Mouse (Mus musculus) midbrain, postnatal 0 days (tissue): ENCODE measurements around the gene Tpcn2. TPM values are rescaled to one million over a fixed set of nuclear protein-coding genes. Genes with fewer than 3 reads are reported as not detected.

Experiments
- ATAC-seq: fragments of 200-750 bp; cut with Nextera tagmentation; 2 replicates; pipeline ENCODE4 v1.8.0; 2017; ENCODE audit warnings: moderate number of reproducible peaks, mild to moderate bottlenecking, moderate TSS enrichment, moderate library complexity; ENCODE audit not compliant: low FRiP score
- DNase-seq: peaks from one replicate; pipeline ENCODE4 v3.0.0-alpha.2; 2015; ENCODE audit warnings: low spot score
- H3K27ac ChIP-seq: fragments of 300-500 bp; sonication (generic); 2 replicates; pipeline ENCODE4 v1.5.1; 2014; ENCODE audit warnings: low read depth, mild to moderate bottlenecking, low read length, mixed read lengths
- H3K27me3 ChIP-seq: fragments of 300-500 bp; sonication (generic); 2 replicates; pipeline ENCODE4 v1.6.1; 2014; ENCODE audit warnings: low read length, control low read depth, mixed read lengths; ENCODE audit not compliant: insufficient read depth
- H3K36me3 ChIP-seq: fragments of 300-500 bp; sonication (generic); 2 replicates; pipeline ENCODE4 v1.6.1; 2014; ENCODE audit warnings: low read length, control low read depth, mixed read lengths; ENCODE audit not compliant: insufficient read depth
- H3K4me1 ChIP-seq: fragments of 300-500 bp; sonication (generic); 2 replicates; pipeline ENCODE4 v1.6.1; 2014; ENCODE audit warnings: mild to moderate bottlenecking, control low read depth, antibody characterized with exemption, low read length, mixed read lengths; ENCODE audit not compliant: insufficient read depth
- H3K4me2 ChIP-seq: fragments of 300-500 bp; sonication (generic); 2 replicates; pipeline ENCODE4 v1.6.1; 2014; ENCODE audit warnings: low read depth, mild to moderate bottlenecking, low read length, mixed read lengths; ENCODE audit not compliant: poor library complexity, severe bottlenecking
- H3K4me3 ChIP-seq: fragments of 300-500 bp; sonication (generic); 2 replicates; pipeline ENCODE4 v1.5.1; 2014; ENCODE audit warnings: low read depth, mild to moderate bottlenecking, low read length, moderate library complexity
- H3K9ac ChIP-seq: fragments of 300-500 bp; sonication (generic); replicated peaks from 2 replicates; pipeline ENCODE4 v1.6.1; 2014; ENCODE audit warnings: mild to moderate bottlenecking, low read length, moderate library complexity, mixed read lengths; ENCODE audit not compliant: poor library complexity, severe bottlenecking
- H3K9me3 ChIP-seq: fragments of 300-500 bp; sonication (generic); 2 replicates; pipeline ENCODE4 v1.6.1; 2016; ENCODE audit warnings: low read length, control low read depth
- CTCF ChIP-seq: IDR thresholded peaks from 2 replicates; pipeline ENCODE4 v1.5.1; 2016; ENCODE audit warnings: antibody characterized with exemption, mild to moderate bottlenecking
- WGBS: fragments of 180-500 bp; shearing (Covaris S2); extraction: QIAGEN DNeasy Blood & Tissue Kit; methylation state at CpG from one replicate; pipeline ENCODE4 v1.1.7; 2014; 5-methylcytosine and 5-hydroxymethylcytosine counted together
- polyA plus RNA-seq: library from polyadenylated mRNA; unstranded; fragments of >200 nt; fragmentation: Nextera tagmentation; extraction: Ambion mirVana; gene quantifications from 2 replicates; pipeline ENCODE4 v1.2.1, GENCODE M21; 2015
- total RNA-seq: library from RNA; depleted of rRNA; stranded (reverse); fragments of >200 nt; gene quantifications from 2 replicates; pipeline ENCODE4 v1.2.3, GENCODE M21; 2014

The Tpcn2 gene
- total and polyA plus RNA-seq, 2 experiments from 2014 or later: 1.5 to 2.8 TPM

DNA sequence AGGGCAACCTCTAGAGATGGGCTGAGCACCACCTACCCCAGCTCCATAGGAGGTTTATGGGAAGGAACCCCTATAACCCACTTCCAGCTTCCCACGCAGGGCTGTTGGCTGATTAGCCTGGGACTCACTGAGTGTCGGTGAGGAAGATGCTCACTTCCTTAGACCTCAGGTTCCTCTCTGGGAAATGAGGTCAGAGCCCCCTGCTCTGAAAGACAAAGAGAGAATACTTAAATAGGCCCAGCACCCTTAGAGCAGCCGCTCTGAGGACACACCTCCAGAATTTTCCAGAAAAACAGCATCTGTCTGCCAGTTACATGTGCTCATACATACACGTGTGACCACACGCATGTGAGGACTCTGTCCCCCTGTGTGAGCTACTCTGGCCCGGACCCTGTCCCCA is 77.0 kb downstream of the Tpcn2 start:
- Histone ChIP-seq H3K4me1 (peaks cover 11% of the 10 kb centered on the region), H3K4me3 (no peak overlapping the region), H3K27ac (peak overlapping the region; percentile 67), H3K27me3 (no peaks in the 10 kb centered on the region), H3K4me2 (no peak overlapping the region), H3K9me3 (no peaks in the 10 kb centered on the region), H3K36me3 (no peaks in the 10 kb centered on the region), H3K9ac (no peak overlapping the region)
- DNase-seq: no peak
- WGBS: 62% methylated on average over 6 of the region's 6 CpGs
- TF ChIP-seq CTCF: no peak
- no peak for ATAC-seq

DNA sequence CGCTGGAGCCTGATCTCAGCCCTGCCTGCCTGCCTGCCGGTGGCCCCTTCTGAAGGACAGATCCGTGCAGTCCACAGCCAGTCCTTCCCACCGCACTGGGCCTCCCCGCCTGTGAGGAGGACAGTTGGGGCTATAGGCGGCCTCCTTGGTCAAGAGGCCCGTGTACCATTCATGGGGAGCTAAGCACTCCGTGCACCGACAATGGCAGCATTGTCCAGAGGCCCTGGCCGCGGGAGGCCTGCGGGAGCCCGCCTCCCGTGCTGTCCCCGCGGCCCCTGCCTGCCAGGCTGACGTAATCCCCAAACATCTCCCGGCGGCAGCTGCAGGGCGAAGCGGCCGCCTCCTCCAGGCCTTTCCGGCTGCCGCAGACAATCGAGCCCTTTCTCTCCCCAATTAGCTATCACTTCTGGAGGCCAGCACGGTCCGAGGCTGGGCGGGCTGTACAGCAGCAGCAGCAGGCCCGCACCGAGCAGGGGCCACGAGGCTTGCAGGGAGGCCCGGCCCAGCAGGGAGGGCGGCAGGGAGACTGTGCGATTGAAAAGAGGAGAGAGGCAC is 77.7 kb downstream of the Tpcn2 start:
- Histone ChIP-seq H3K27me3 (no peaks in the 10 kb centered on the region), H3K4me1 (peaks cover 11% of the 10 kb centered on the region), H3K27ac (peak overlapping the region; percentile 67), H3K36me3 (no peaks in the 10 kb centered on the region), H3K4me3 (no peak overlapping the region), H3K4me2 (peak overlapping the region; percentile 23), H3K9me3 (no peaks in the 10 kb centered on the region), H3K9ac (peak overlapping the region; percentile 2; the same call in 1 of the 2 replicates)
- no peak for TF ChIP-seq CTCF
- WGBS: 3% methylated on average over 32 of the region's 34 CpGs
- peak; percentile 90 for ATAC-seq
- peak; percentile 82 for DNase-seq

GRCm38 (mm10) chr7:145205363-145205902 is 78.4 kb downstream of the Tpcn2 start:
- TF ChIP-seq CTCF: no peak
- no peak overlapping the region for H3K4me3 ChIP-seq
- no peaks in the 10 kb centered on the region for H3K36me3 ChIP-seq
- 0 out of 2 replicates have a peak overlapping the region, but pooled peaks have one; percentile 2 for H3K9ac ChIP-seq
- H3K27ac ChIP-seq: peak overlapping the region; percentile 67
- 83% methylated on average over 4 of the region's 4 CpGs for WGBS
- no peaks in the 10 kb centered on the region for H3K27me3 ChIP-seq
- H3K9me3 ChIP-seq: no peaks in the 10 kb centered on the region
- ATAC-seq: no peak
- peaks cover 11% of the 10 kb centered on the region for H3K4me1 ChIP-seq
- H3K4me2 ChIP-seq: no peak overlapping the region
- DNase-seq: no peak

GRCm38 (mm10) chr7:145199711-145200110 is 84.1 kb downstream of the Tpcn2 start:
- WGBS: 60% methylated on average over 2 of the region's 2 CpGs
- Histone ChIP-seq H3K36me3 (no peaks in the 10 kb centered on the region), H3K4me1 (no peaks in the 10 kb centered on the region), H3K27me3 (no peaks in the 10 kb centered on the region), H3K9ac (no peak overlapping the region), H3K4me2 (no peak overlapping the region), H3K9me3 (no peaks in the 10 kb centered on the region), H3K4me3 (no peak overlapping the region), H3K27ac (no peak overlapping the region)
- DNase-seq (no peak), ATAC-seq (no peak)
- TF ChIP-seq CTCF: no peak

DNA sequence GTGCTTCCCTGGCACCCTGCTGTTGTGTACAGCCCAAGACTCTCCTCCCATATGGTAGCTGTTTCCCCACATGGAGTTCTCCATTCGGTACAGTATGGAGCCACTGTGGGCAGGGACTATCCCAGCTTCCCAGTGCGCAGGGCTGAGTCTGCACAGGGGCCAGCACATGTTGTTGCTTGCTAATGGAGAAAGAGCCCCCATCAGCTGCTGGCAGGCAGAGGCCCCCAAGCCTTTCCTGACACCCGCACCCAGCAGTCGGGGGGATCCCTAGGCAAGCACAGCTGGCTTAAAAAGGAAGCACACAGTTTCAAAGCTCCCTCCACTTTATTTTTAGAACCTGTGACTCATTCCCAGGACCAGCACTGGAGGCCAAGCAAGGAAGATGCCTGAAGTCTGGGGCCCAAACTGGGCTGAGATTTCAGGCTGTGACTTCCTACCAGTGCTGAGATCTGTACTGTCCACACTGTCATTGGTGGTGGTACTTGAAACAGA is 85.5 kb downstream of the Tpcn2 start:
- H3K36me3 ChIP-seq: no peaks in the 10 kb centered on the region
- no peak for ATAC-seq
- H3K4me1 ChIP-seq: no peaks in the 10 kb centered on the region
- H3K4me2 ChIP-seq: no peak overlapping the region
- no peak overlapping the region; the same call in 1 of the 2 replicates for H3K9ac ChIP-seq
- no peak overlapping the region for H3K27ac ChIP-seq
- TF ChIP-seq CTCF: no peak
- 67% methylated on average over 4 of the region's 4 CpGs for WGBS
- no peaks in the 10 kb centered on the region for H3K9me3 ChIP-seq
- no peak for DNase-seq
- H3K27me3 ChIP-seq: no peaks in the 10 kb centered on the region
- H3K4me3 ChIP-seq: no peak overlapping the region

GRCm38 (mm10) chr7:145197711-145198110 is 86.1 kb downstream of the Tpcn2 start:
- Histone ChIP-seq H3K4me2 (no peak overlapping the region), H3K27ac (no peak overlapping the region), H3K4me1 (no peaks in the 10 kb centered on the region), H3K27me3 (no peaks in the 10 kb centered on the region), H3K36me3 (no peaks in the 10 kb centered on the region), H3K4me3 (no peak overlapping the region), H3K9ac (no peak overlapping the region), H3K9me3 (no peaks in the 10 kb centered on the region)
- TF ChIP-seq CTCF: no peak
- DNase-seq: no peak
- no peak for ATAC-seq
- 46% methylated on average over 3 of the region's 3 CpGs for WGBS
